Mouse (Mus musculus) heart, embryonic 12.5 days (tissue): ENCODE results near the gene Nptx2. TPM values are rescaled to one million over a fixed set of nuclear protein-coding genes. Genes with fewer than 3 reads are reported as not detected.

ENCODE experiments used
- ATAC-seq: fragments of 200-750 bp; cut with Nextera tagmentation; 2 replicates; pipeline ENCODE4 v1.8.0; 2017; ENCODE audit warnings: moderate TSS enrichment, moderate library complexity; ENCODE audit not compliant: insufficient number of reproducible peaks, low FRiP score
- H3K27ac ChIP-seq: fragments of 300-500 bp; sonication (generic); 2 replicates; pipeline ENCODE4 v1.5.1; 2016; ENCODE audit warnings: mild to moderate bottlenecking, moderate library complexity; ENCODE audit not compliant: poor library complexity, severe bottlenecking
- H3K27me3 ChIP-seq: fragments of 300-500 bp; sonication (generic); replicated peaks from 2 replicates; pipeline ENCODE4 v1.6.1; 2016; ENCODE audit warnings: mild to moderate bottlenecking, moderate library complexity
- H3K36me3 ChIP-seq: fragments of 300-500 bp; sonication (generic); 2 replicates; pipeline ENCODE4 v1.6.1; 2016; ENCODE audit warnings: mild to moderate bottlenecking, moderate library complexity
- H3K4me1 ChIP-seq: fragments of 300-500 bp; sonication (generic); replicated peaks from 2 replicates; pipeline ENCODE4 v1.6.1; 2016; ENCODE audit warnings: mild to moderate bottlenecking
- H3K4me2 ChIP-seq: fragments of 300-500 bp; sonication (generic); 2 replicates; pipeline ENCODE4 v1.6.1; 2016; ENCODE audit warnings: mild to moderate bottlenecking, moderate library complexity
- H3K4me3 ChIP-seq: fragments of 300-500 bp; sonication (generic); 2 replicates; pipeline ENCODE4 v1.5.1; 2016; ENCODE audit warnings: mild to moderate bottlenecking
- H3K9ac ChIP-seq: fragments of 300-500 bp; sonication (generic); 2 replicates; pipeline ENCODE4 v1.6.1; 2016; ENCODE audit warnings: mild to moderate bottlenecking, moderate library complexity
- H3K9me3 ChIP-seq: fragments of 300-500 bp; sonication (generic); replicated peaks from 2 replicates; pipeline ENCODE4 v1.6.1; 2016; ENCODE audit warnings: mild to moderate bottlenecking, moderate library complexity
- WGBS: fragments of 180-500 bp; shearing (Covaris S2); methylation state at CpG from one replicate; pipeline ENCODE4 v1.1.7; 2016; 5-methylcytosine and 5-hydroxymethylcytosine counted together
- polyA plus RNA-seq: library from polyadenylated mRNA; unstranded; fragments of >200 nt; fragmentation: Nextera tagmentation; extraction: Ambion mirVana; gene quantifications from 2 replicates; pipeline ENCODE4 v1.2.1, GENCODE M21; 2016

Gene Nptx2
- polyA plus RNA-seq, 1 experiment from 2014 or later, result 0.22 TPM

- Histone ChIP-seq H3K4me1 (no peaks in the 10 kb centered on the region), H3K4me2 (no peak overlapping the region), H3K36me3 (no peaks in the 10 kb centered on the region), H3K9me3 (no peaks in the 10 kb centered on the region), H3K27ac (no peak overlapping the region), H3K9ac (no peak overlapping the region), H3K4me3 (no peak overlapping the region), H3K27me3 (no peaks in the 10 kb centered on the region)
- 73% methylated on average over 4 of the region's 4 CpGs for WGBS
- no peak for ATAC-seq
Observed at GRCm38 (mm10) chr5:144565739-144566138, 20.0 kb downstream of the Nptx2 start.

DNA sequence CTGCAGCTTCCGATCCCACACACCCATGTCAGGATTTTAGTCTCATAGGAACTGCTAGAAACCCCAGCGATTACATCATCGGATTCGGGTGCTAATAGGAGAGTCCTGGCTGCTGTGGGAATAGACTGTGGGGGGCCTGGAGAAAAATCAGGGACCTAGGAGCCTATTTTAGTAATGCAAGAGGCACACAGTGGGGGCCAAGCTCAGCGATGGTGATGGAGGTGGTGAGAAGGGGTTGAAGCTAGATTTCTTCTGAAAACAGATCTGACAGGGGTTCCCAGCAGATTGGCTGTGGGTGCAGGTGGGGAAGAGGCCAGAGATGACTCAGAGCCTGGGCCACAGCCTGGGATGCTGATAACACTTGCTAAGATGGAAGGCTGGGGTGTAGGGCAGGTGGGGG is 39.4 kb downstream of the Nptx2 start:
- peaks cover 30% of the 10 kb centered on the region for H3K9me3 ChIP-seq
- H3K27ac ChIP-seq, result no peak overlapping the region
- no peak for ATAC-seq
- H3K4me3 ChIP-seq, result no peak overlapping the region
- H3K4me1 ChIP-seq, result no peaks in the 10 kb centered on the region
- H3K27me3 ChIP-seq, result no peaks in the 10 kb centered on the region
- no peaks in the 10 kb centered on the region for H3K36me3 ChIP-seq
- H3K4me2 ChIP-seq, result no peak overlapping the region
- WGBS, result 83% methylated on average over 5 of the region's 5 CpGs
- H3K9ac ChIP-seq, result no peak overlapping the region

DNA sequence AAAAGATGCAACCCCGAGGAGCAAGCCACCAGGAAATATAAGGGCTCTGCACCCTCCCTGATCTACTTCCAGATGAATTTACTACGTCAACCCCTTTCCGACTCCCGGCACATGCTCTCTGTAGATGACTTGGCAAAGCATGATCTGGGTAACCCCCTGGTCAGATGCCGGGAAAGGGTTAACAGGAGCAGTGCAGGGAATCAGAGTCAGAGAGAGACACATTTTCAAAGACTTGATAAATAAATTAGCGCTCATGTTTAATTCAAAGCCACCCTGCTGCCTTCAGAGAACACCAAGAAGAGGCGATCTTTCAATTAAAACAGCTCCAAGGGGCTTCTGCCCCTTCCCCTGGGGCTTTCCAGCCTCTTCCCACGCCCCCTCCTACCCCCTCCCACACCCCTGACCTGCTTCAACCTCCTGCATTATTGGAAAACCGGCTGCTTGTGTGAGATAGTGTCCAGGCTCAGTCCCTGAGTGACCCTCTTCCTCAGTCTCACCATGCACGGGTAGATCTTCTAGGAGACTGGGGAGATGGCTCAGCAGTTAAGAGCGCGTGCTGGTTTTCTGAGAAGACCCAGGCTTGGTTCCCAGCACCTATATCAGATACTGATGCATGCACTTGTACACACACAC is 45.7 kb downstream of the Nptx2 start:
- ATAC-seq, result no peak
- H3K9me3 ChIP-seq, result peaks cover 27% of the 10 kb centered on the region
- no peak overlapping the region for H3K4me2 ChIP-seq
- H3K4me3 ChIP-seq, result no peak overlapping the region
- no peaks in the 10 kb centered on the region for H3K27me3 ChIP-seq
- 32% methylated on average over 12 of the region's 12 CpGs for WGBS
- no peaks in the 10 kb centered on the region for H3K4me1 ChIP-seq
- no peaks in the 10 kb centered on the region for H3K36me3 ChIP-seq
- no peak overlapping the region for H3K27ac ChIP-seq
- no peak overlapping the region for H3K9ac ChIP-seq

GRCm38 (mm10) chr5:144594796-144595195 is 49.1 kb downstream of the Nptx2 start:
- Histone ChIP-seq H3K9me3 (peaks cover 14% of the 10 kb centered on the region), H3K9ac (no peak overlapping the region), H3K4me2 (no peak overlapping the region), H3K4me3 (no peak overlapping the region), H3K27me3 (no peaks in the 10 kb centered on the region), H3K36me3 (no peaks in the 10 kb centered on the region), H3K27ac (no peak overlapping the region), H3K4me1 (no peaks in the 10 kb centered on the region)
- 86% methylated on average over 9 of the region's 9 CpGs for WGBS
- ATAC-seq, result no peak

Other genes starting within 250 kb of the Nptx2 start
- 11.5 and 11.9 TPM in 2 replicates for gene Baiap2l1, start 187.8 kb upstream of the Nptx2 start, polyA plus RNA-seq
- gene Tmem130, start 215.9 kb downstream of the Nptx2 start, polyA plus RNA-seq, result 0.46 and 0.93 TPM in 2 replicates
- gene Trrap, start 221.8 kb downstream of the Nptx2 start, polyA plus RNA-seq, result 61.5 and 66.0 TPM in 2 replicates